Mouse (Mus musculus) mature B cell (primary cell): ENCODE data around the gene 9130230L23Rik.
"Not testable (repeated sequence)": the region's sequence is repeated elsewhere in the genome, so short reads cannot be mapped to it uniquely, and the experiment has no call there.

Source experiments
- in situ Hi-C: fragments of 300-500 bp; cut with MboI; formaldehyde crosslinking; loops from 2 replicates; pipeline ENCODE4 v1.14.3; 2019

Gene 9130230L23Rik

GRCm38 (mm10) chr5:66005041-66005678, 1.1 kb upstream of the 9130230L23Rik start:
- in situ Hi-C loops, result no loop called here

- in situ Hi-C loops, result no loop called here
Measured at GRCm38 (mm10) chr5:66001232-66001631, 2.9 kb downstream of the 9130230L23Rik start.

GRCm38 (mm10) chr5:66000567-66001125, 3.4 kb downstream of the 9130230L23Rik start:
- in situ Hi-C loops, result no loop called here

GRCm38 (mm10) chr5:66000074-66000473, 4.0 kb downstream of the 9130230L23Rik start:
- in situ Hi-C loops, result no loop called here

GRCm38 (mm10) chr5:65999106-65999505, 5.0 kb downstream of the 9130230L23Rik start:
- in situ Hi-C loops, result no loop called here

GRCm38 (mm10) chr5:65997813-65998212, 6.3 kb downstream of the 9130230L23Rik start:
- in situ Hi-C loops, result no loop called here

- in situ Hi-C loops, result no loop called here
Measured at GRCm38 (mm10) chr5:65994643-65995042, 9.4 kb downstream of the 9130230L23Rik start.

- in situ Hi-C loops, result no loop called here
Measured at GRCm38 (mm10) chr5:65991191-65991590, 12.9 kb downstream of the 9130230L23Rik start.

- in situ Hi-C loops, result not testable (repeated sequence)
Measured at GRCm38 (mm10) chr5:65987004-65987403, 17.1 kb downstream of the 9130230L23Rik start.

- in situ Hi-C loops, result no loop called here
Measured at GRCm38 (mm10) chr5:65986426-65986825, 17.7 kb downstream of the 9130230L23Rik start.

GRCm38 (mm10) chr5:65975731-65976130, 28.4 kb downstream of the 9130230L23Rik start:
- in situ Hi-C loops, result no loop called here

GRCm38 (mm10) chr5:65973189-65973588, 30.9 kb downstream of the 9130230L23Rik start:
- in situ Hi-C loops, result no loop called here

- in situ Hi-C loops, result no loop called here
Measured at GRCm38 (mm10) chr5:65968004-65968403, 36.1 kb downstream of the 9130230L23Rik start.

GRCm38 (mm10) chr5:65967091-65967490, 37.0 kb downstream of the 9130230L23Rik start:
- in situ Hi-C loops, result no loop called here

GRCm38 (mm10) chr5:65965771-65966279, 38.3 kb downstream of the 9130230L23Rik start:
- in situ Hi-C loops, result no loop called here

GRCm38 (mm10) chr5:65963291-65963690, 40.8 kb downstream of the 9130230L23Rik start:
- in situ Hi-C loops, result no loop called here

GRCm38 (mm10) chr5:65960597-65960950, 43.5 kb downstream of the 9130230L23Rik start:
- in situ Hi-C loops, result no loop called here

GRCm38 (mm10) chr5:65959893-65960596, 44.0 kb downstream of the 9130230L23Rik start:
- in situ Hi-C loops, result no loop called here

GRCm38 (mm10) chr5:65958597-65958996, 45.5 kb downstream of the 9130230L23Rik start:
- in situ Hi-C loops, result no loop called here

- in situ Hi-C loops, result no loop called here
Measured at GRCm38 (mm10) chr5:65956144-65957008, 47.7 kb downstream of the 9130230L23Rik start.

GRCm38 (mm10) chr5:65955343-65956143, 48.5 kb downstream of the 9130230L23Rik start:
- in situ Hi-C loops, result no loop called here
